Mouse (Mus musculus): ENCODE measurements around the gene Osbpl10.

GRCm38 (mm10) chr9:115149011-115149756 is 170.8 kb downstream of the Osbpl10 start:
- TF ChIP-seq GATA1 (IDR thresholded peaks at IDR 0.05; ENCODE audit: borderline replicate concordance, low read length) (no peak), FLI1 (IDR thresholded peaks at IDR 0.05; ENCODE audit: low read length) (no peak)
